Mouse (Mus musculus) thymus, postnatal 14 days (tissue): ENCODE measurements around the gene Mmp7.

Experiments used
- DNase-seq: peaks from one replicate; pipeline ENCODE4 v3.0.0; 2021

The Mmp7 gene

DNA sequence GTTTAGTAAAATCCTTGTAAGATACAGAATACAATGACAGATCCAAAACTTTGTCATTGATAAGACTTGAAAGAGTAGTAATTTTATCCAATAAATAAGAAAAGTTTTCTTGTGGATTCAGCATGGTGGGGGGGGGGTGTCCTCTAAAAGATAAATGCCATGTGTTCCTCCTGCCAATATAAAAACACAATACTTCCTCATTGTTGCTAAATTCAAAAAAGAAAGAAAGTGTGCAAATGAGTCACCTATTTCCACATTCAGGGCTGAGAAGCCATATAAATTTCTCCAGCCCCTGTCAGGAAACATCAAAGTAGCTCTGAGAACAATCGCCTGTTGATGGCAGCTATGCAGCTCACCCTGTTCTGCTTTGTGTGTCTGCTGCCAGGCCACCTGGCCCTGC lies at the start of gene Mmp7:
Gene Mmp7 (plus strand): TSS at position 301 of the 400 bp plus-strand sequence.
- DNase-seq, result no peak

GRCm38 (mm10) chr9:7647901-7648300 lies 44.0 kb upstream of the Mmp7 start:
- no peak for DNase-seq

DNA sequence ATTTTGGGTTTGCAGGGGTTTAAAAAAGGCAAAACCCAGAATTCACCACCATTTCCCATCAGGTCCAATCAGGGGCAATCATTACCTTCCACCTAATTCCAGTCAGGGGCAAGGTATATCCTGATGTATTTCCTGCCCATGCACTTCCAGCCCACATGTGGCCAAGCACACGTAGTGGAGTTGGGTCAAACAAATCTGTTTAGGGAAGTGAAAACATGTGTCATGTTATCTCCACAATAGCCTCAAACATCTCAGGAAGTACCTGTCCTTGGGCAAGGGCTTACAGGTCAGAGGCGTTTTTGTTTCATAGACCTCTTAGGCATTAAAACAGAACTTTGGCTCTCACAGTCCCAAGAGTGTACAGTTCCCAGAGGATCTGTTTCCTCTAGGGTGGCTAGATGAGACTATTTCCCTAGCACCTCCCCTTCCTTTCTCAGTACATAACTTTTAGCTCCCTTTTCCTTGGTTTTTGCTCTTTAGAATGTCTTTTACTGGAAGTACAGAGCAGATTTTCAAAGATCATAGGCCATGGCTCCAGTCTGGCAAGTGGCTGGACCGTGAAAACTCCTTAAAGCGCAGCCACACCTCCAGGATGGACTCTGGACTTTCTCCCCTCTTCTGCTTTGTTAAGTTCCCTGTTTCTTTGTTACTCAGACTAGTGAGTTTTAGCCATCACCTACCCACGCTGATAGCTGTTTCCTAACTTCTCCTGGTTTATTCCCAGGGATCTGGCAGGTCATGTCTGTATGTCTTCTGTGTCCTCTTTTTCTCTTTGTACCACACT lies 41.3 kb upstream of the Mmp7 start:
- no peak for DNase-seq

GRCm38 (mm10) chr9:7652351-7653085 lies 39.4 kb upstream of the Mmp7 start:
- DNase-seq, result no peak

GRCm38 (mm10) chr9:7657946-7658345 lies 33.9 kb upstream of the Mmp7 start:
- DNase-seq, result no peak

DNA sequence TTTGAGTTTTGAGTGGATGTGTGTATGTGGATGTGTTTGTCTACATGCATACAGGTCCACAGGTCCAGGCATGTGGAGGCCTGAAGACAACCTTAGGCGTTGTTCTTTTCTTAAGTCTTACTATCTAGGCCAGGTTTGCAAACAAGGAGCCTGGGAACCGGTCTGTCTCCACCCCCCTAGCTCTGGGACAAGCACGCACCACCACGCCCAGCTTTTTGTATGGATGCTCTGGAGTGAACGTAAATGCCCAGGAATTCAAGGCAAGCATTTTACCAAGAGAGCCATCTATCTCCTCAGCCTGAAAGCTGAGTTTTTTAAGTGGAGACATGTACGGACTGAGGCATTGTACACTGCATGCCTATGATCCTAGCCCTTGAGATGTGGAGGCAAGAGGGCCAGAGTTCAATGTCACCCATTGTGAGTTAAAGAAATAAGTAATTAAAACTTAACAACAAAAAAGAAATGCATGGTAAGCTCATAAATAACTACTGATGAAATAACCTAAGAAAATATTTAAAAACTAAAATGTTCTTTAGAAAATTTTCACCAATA lies 32.3 kb upstream of the Mmp7 start:
- DNase-seq, result no peak

GRCm38 (mm10) chr9:7661371-7661770 lies 30.5 kb upstream of the Mmp7 start:
- DNase-seq, result no peak

- DNase-seq, result no peak
Measured at GRCm38 (mm10) chr9:7669674-7670073, 22.2 kb upstream of the Mmp7 start.

DNA sequence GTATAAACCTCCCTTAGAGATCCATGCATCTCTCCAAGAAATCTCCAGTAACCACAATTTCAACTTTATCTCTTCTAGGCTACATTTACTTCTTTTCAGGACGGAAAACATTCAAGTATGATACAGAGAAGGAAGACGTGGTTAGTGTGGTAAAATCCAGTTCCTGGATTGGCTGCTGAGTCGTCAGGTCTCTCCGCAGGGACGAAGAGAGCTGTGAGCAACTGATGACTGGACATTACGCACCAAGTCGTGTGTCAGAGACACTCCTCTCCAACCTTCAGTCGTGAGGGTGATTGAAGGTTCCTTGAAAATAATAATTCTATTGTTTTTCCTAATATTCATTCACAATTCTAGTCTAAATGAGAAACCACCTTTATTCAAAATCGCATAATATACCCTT lies 18.9 kb upstream of the Mmp7 start:
- DNase-seq, result no peak

- DNase-seq, result no peak
Measured at GRCm38 (mm10) chr9:7678154-7678837, 13.6 kb upstream of the Mmp7 start.

- no peak for DNase-seq
Measured at GRCm38 (mm10) chr9:7682081-7682618, 9.7 kb upstream of the Mmp7 start.

GRCm38 (mm10) chr9:7686024-7686423 lies 5.9 kb upstream of the Mmp7 start:
- DNase-seq, result no peak

GRCm38 (mm10) chr9:7689799-7690198 lies 2.1 kb upstream of the Mmp7 start:
- DNase-seq, result no peak

- DNase-seq, result no peak
Measured at GRCm38 (mm10) chr9:7693961-7694360, 2.1 kb downstream of the Mmp7 start.

- DNase-seq, result no peak
Measured at GRCm38 (mm10) chr9:7695646-7696045, 3.8 kb downstream of the Mmp7 start.

GRCm38 (mm10) chr9:7708698-7709097 lies 16.8 kb downstream of the Mmp7 start:
- no peak for DNase-seq

DNA sequence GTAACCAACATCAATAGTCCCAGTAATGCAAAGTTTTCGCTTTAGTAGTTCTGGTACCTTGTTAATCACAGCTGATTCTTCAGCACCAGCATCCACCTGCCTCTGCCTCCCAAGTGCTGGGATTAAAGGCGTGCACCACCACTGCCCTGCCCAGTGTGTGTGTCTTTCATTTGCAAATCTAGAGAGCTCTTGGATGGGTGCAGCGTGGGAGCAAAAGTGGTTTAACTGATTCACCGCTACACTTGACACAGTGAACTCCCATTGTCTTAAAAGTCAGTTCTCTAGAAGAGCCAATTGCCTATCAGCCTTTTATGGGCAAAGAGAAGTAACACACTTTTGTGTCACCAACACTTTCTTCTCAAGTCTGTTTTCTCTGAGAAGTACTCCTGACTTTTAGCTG lies 19.3 kb downstream of the Mmp7 start:
- DNase-seq, result no peak

DNA sequence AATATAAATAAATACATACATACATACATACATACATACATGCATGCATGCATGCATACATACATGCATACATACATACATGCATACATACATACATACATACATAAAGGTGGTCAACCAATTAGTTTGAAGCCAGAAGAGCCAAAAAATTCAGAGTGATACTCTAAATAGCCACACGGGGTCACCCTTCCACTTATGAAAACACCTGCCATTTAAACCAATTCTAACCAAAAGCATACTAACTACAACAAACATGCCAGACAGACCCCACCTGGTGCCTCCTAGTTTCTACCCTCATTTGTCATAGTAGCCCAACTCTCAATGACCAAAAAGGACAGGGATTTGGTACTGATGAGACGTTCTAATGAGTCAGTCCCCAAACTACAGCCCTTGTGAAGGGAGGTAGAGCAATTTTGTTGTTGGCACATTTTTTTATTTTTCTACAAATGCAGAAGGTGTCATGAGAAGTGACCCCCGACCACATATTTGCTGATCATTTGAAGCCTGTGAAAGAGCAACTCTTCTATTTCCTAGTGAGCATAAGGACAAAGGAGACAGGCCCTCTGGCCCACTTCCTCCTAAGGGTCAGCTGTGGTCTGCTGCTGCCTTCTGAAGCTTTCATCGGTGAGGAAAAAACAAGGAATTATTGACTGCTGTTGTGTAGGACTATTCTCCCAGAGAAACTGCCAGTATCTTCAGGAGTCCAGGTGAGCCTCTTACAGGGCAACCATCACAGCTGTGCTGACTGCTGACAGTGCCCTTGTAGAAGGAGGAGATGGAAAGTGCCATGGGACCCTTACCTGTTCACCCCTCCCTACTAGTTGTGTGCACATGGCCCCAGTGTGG lies 22.4 kb downstream of the Mmp7 start:
- DNase-seq, result peak; percentile 58

DNA sequence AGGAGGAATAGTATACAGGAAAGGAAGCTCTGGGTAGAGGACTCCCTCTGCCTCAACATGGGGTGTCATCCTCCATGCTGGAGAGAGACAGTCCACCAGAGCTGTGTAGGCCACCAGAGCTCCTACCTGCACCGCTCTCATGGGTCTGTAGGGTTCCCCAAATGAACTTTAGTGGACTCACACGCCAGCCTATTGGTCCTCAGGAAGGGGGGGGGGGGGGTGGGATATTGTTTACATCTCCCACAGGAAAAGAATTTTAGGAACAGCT lies 23.0 kb downstream of the Mmp7 start:
- DNase-seq, result no peak

DNA sequence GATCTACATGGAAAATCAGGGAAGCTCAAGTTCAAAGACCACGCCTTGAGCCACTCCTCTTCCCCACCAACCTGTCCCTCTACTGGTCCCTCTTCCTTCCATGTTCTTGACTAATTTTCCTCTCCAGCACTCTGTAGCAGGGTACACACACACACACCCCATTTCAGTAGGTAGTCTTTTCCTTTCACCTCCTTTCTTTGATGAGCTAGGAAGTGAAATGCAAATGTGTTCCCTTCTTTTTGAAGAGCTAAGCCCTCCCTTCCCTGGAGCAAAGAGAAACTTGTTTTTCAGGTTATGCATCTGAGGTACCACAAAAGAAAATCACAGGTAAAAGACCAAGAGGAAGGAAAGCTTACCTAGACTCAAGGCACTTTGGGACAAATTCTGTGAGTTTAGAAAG lies 29.7 kb downstream of the Mmp7 start:
- DNase-seq, result no peak

DNA sequence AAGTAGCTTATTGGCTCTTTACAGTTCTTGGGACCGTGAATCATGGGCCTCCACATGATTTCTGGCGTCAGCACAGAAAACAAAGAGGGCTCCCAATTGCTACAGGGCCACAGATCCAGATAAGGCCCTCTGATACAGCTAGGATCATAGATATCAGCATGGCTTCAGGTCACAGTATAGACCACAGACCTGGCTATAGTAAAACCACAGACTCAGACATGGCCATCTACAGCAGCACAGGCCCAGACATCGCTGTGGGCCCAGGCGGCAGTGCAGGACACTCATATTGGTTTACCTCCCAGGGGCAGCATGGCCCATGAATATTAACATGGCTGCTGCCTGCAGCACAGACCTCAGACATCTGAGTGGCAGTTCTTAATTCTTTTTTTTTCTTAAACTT lies 37.1 kb downstream of the Mmp7 start:
- DNase-seq, result no peak

DNA sequence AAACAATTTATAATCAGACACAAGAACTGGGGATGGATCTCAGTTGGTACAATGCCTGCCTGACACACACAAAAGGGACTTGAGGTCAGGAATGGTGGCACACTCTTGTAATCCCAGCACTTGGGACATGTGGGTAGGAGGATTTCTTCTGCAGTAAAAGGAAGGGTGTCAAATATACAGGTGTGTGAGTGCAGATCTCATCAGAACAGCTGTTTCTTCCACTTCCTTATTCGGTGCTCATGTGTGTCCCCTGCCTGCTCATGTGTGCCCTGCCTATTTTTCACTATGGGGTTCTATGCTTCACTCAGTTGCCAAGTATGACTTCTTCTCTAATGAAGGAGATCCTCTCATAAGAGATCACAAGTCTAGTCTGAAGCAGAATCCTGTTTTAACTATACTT lies 50.8 kb downstream of the Mmp7 start:
- DNase-seq, result no peak

DNA sequence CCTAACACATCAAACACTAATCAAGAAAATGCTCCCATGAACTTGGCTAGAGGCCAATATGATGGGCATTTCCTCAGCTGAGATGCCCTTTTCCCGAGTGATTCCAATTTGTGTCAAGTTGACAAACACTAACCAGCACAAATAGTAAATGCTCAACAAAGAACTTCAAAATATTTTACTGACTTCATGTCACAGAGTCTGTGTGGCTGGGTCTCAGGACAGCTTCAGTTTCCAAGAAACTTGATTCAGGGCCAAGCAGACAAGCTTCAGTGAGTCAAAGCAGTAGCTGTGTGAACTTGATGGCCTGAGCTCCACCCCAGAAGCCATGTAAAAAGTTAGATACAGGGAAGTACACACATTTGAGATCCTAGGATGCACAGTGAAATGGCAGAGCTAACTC lies 52.3 kb downstream of the Mmp7 start:
- no peak for DNase-seq
